Mouse (Mus musculus) left cerebral cortex, postnatal 36 days (tissue): ENCODE data around the gene Nudt4. TPM values are rescaled to one million over a fixed set of nuclear protein-coding genes. Genes with fewer than 3 reads are reported as not detected.
A peak's percentile ranks its signal among the peaks of the same experiment; 100 is the strongest.

ENCODE experiments used
- DNase-seq, 2 experiments: peaks; one replicate each; pipeline ENCODE4 v3.0.0; 2021 to 2022; ENCODE audit warnings: low spot score in 2 of 2, mixed read lengths in 1 of 2
- intact Hi-C: fragments of 180-260 bp; cut with DNase I; formaldehyde crosslinking; loops from one replicate; pipeline ENCODE4 v1.15.1; 2025
- microRNA-seq: library from miRNA; unstranded; fragments of <30 nt; microRNA quantifications from one replicate; pipeline ENCODE4 v1.2.0, GENCODE M21; 2022
- total RNA-seq, 2 experiments: library from RNA; stranded (reverse); gene quantifications; 2 replicates each; pipeline ENCODE4 v1.2.3; 2021

Gene Nudt4
- total RNA-seq, 2 experiments from 2014 or later: 133 to 170 TPM

GRCm38 (mm10) chr10:95509263-95509662 lies 54.7 kb downstream of the Nudt4 start:
- intact Hi-C loops: no loop called here

GRCm38 (mm10) chr10:95508793-95509192 lies 55.2 kb downstream of the Nudt4 start:
- no peak for DNase-seq
- intact Hi-C loops: no loop called here

More at GRCm38 (mm10) chr10:95509263-95509662, 54.7 kb downstream of the Nudt4 start:
- no peak for DNase-seq

- DNase-seq: no peak
- intact Hi-C loops: no loop called here
Measured at GRCm38 (mm10) chr10:95508126-95508525, 55.8 kb downstream of the Nudt4 start.

GRCm38 (mm10) chr10:95504341-95504740 lies 59.6 kb downstream of the Nudt4 start:
- DNase-seq: no peak
- intact Hi-C loops: no loop called here

GRCm38 (mm10) chr10:95503443-95504235 lies 60.3 kb downstream of the Nudt4 start:
- no peak for DNase-seq
- intact Hi-C loops: no loop called here

GRCm38 (mm10) chr10:95501463-95502081 lies 62.4 kb downstream of the Nudt4 start, which contains the start of gene Mrpl42:
Gene Mrpl42 (minus strand): TSS chr10:95501940.
- intact Hi-C loops: no loop called here
- peak; percentile 85 to 87 for DNase-seq

- intact Hi-C loops: no loop called here
- no peak for DNase-seq
Measured at GRCm38 (mm10) chr10:95501033-95501432, 62.9 kb downstream of the Nudt4 start.

Small RNAs within 50 kb of the gene (microRNA-seq; reads per million reads assigned to microRNA genes)
- gene Mir3058: 10.1 reads per million, percentile 29 among the genes with 10 or more reads in this experiment

Other genes with a start within 250 kb of the Nudt4 start
- 1 to 10 TPM; 4.8 to 7.7 TPM for gene Cradd, start 240.0 kb downstream of the Nudt4 start, total RNA-seq
- 10 to 100 TPM; 26.5 to 38.5 TPM for gene Socs2, start 147.0 kb downstream of the Nudt4 start, total RNA-seq
- gene Mrpl42, start 62.2 kb downstream of the Nudt4 start, total RNA-seq: 10 to 100 TPM; 68.7 to 80.4 TPM
- 100 to 1,000 TPM; 191 to 196 TPM for gene Ube2n, start 49.0 kb downstream of the Nudt4 start, total RNA-seq
- gene Anapc15-ps, start 109.3 kb upstream of the Nudt4 start, total RNA-seq: not detected